Mouse (Mus musculus) heart, postnatal 0 days (tissue): ENCODE data around the gene Gm10959.

ENCODE experiments used
- CTCF ChIP-seq: IDR thresholded peaks from 2 replicates; pipeline ENCODE4 v1.5.1; 2016; ENCODE audit warnings: antibody characterized with exemption, control low read depth, low read depth
- EP300 ChIP-seq: IDR thresholded peaks from 2 replicates; pipeline ENCODE4 v1.6.1; 2016; ENCODE audit warnings: antibody characterized with exemption, low read depth

DNA sequence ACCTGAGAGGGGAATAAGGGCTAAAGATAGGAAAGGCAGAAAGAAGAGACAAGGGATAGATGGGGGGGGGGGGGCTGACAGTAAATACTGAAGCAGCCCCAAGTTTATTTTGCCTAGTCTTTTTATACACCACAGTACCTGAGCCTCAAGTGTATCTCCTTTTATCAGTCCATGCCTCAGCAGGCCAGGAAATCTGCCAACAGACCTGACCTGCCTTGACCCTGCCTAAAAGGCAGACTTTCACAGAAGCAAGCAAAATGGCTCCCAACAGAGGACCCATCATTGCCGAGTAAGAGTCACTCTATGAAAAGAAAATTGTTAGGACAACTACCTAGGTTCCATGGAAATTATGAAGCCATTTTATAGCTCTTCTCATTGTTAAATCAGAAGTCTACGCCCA is 11.3 kb downstream of the Gm10959 start:
- no peak for TF ChIP-seq CTCF
- TF ChIP-seq EP300 = no peak
